Mouse (Mus musculus): Measurements from ENCODE around the gene Enpp3. TPM values are rescaled to one million over a fixed set of nuclear protein-coding genes. Genes with fewer than 3 reads are reported as not detected.
A peak's percentile ranks its signal among the peaks of the same experiment; 100 is the strongest.
"Not testable (repeated sequence)": the region's sequence is repeated elsewhere in the genome, so short reads cannot be mapped to it uniquely, and the experiment has no call there.

The Enpp3 gene
- polyA plus RNA-seq, 1 experiment, result 0.28 TPM

DNA sequence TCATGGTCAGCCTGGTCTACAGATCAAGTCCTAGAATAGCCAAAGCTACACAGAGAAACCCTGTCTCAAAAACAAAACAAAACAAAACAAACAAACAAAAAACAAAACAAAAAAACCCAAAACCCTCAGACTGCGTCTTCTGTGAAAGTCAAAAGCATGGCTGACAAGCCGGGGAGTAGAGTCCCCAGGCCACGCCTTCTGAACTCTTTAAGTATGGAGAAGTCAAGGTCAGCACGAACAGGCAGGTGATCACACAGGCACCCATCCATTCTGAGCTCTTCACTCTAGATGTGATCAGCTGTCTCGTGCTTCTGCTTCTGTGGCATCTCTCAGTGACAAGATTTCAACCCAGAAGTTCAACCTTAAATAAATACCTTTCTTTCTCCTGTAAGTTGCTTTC is 35.9 kb downstream of the Enpp3 start:
- H3K4me3 ChIP-seq (ENCODE audit: extremely low read depth, insufficient read depth, insufficient read length), result no peak overlapping the region
- no peaks in the 10 kb centered on the region for H3K36me3 ChIP-seq (ENCODE audit: control insufficient read depth, insufficient read depth, low read length)
- WGBS, result 89% methylated on average over 5 of the region's 5 CpGs
- DNase-seq (ENCODE audit: low read depth in 1 of 2, low spot score in 2 of 2), result no peak
- H3K4me1 ChIP-seq (ENCODE audit: control insufficient read depth, insufficient read depth, insufficient read length), result no peaks in the 10 kb centered on the region; the same call in 1 of the 2 replicates
- H3K27me3 ChIP-seq (ENCODE audit: control insufficient read depth, insufficient read depth, low read length), result no peaks in the 10 kb centered on the region
- no peak overlapping the region for H3K27ac ChIP-seq (ENCODE audit: insufficient read depth, low read length)
- no peak for TF ChIP-seq POLR2A (IDR thresholded peaks at IDR 0.05; ENCODE audit: low read depth, low read length)
- no peak for TF ChIP-seq CTCF (IDR thresholded peaks at IDR 0.05; ENCODE audit: extremely low read depth, insufficient read depth, insufficient read length, insufficient replicate concordance)

DNA sequence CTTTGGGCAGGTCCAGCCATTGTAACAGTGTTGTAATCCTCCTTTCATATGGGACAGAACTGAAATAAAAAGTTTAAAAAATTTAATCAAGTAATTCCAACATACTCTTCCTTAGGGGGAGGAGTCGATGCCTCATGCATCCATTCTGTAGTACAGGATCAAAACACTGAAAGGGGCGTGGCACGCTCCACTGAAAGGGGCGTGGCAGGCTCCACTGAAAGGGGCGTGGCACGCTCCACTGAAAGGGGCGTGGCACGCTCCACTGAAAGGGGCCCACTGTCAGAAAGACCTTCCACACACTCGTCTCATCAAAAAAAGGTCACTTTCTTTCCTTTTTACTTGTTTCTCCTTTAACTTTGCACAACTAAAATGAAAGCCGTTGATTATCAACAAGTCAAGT is 36.7 kb downstream of the Enpp3 start:
- Histone ChIP-seq H3K27ac (ENCODE audit: insufficient read depth, low read length) (no peak overlapping the region), H3K27me3 (ENCODE audit: control insufficient read depth, insufficient read depth, low read length) (no peaks in the 10 kb centered on the region), H3K36me3 (ENCODE audit: control insufficient read depth, insufficient read depth, low read length) (no peaks in the 10 kb centered on the region), H3K4me1 (ENCODE audit: control insufficient read depth, insufficient read depth, insufficient read length) (no peaks in the 10 kb centered on the region; the same call in 1 of the 2 replicates), H3K4me3 (ENCODE audit: extremely low read depth, insufficient read depth, insufficient read length) (no peak overlapping the region)
- WGBS, result 90% methylated on average over 10 of the region's 10 CpGs
- DNase-seq (ENCODE audit: low read depth in 1 of 2, low spot score in 2 of 2), result no peak
- no peak for TF ChIP-seq POLR2A (IDR thresholded peaks at IDR 0.05; ENCODE audit: low read depth, low read length)
- TF ChIP-seq CTCF (IDR thresholded peaks at IDR 0.05; ENCODE audit: extremely low read depth, insufficient read depth, insufficient read length, insufficient replicate concordance), result no peak

DNA sequence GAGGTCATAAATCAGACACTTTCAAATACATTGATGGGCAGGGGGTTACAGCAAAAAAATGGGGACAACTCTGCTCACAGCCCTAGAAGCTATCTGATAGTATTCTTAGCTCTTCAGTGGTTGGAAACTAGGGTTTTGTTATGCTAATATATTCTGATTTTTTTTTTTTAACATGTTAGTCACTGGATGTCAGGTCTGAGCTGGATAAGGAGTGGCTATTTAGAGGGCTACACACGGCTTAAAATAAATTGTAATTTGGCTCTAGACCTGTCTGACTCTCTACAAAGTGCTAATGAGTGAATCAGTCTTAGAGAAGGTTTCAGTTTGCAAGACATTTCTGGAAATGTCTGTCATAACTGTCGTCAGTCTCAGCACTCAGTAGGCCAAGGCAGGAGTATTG is 37.5 kb downstream of the Enpp3 start:
- 76% methylated on average over 2 of the region's 2 CpGs for WGBS
- no peaks in the 10 kb centered on the region for H3K36me3 ChIP-seq (ENCODE audit: control insufficient read depth, insufficient read depth, low read length)
- no peaks in the 10 kb centered on the region for H3K27me3 ChIP-seq (ENCODE audit: control insufficient read depth, insufficient read depth, low read length)
- no peak overlapping the region for H3K4me3 ChIP-seq (ENCODE audit: extremely low read depth, insufficient read depth, insufficient read length)
- no peaks in the 10 kb centered on the region for H3K4me1 ChIP-seq (ENCODE audit: control insufficient read depth, insufficient read depth, insufficient read length)
- no peak for DNase-seq (ENCODE audit: low read depth in 1 of 2, low spot score in 2 of 2)
- TF ChIP-seq POLR2A (IDR thresholded peaks at IDR 0.05; ENCODE audit: low read depth, low read length), result no peak
- TF ChIP-seq CTCF (IDR thresholded peaks at IDR 0.05; ENCODE audit: extremely low read depth, insufficient read depth, insufficient read length, insufficient replicate concordance), result no peak
- H3K27ac ChIP-seq (ENCODE audit: insufficient read depth, low read length), result no peak overlapping the region

DNA sequence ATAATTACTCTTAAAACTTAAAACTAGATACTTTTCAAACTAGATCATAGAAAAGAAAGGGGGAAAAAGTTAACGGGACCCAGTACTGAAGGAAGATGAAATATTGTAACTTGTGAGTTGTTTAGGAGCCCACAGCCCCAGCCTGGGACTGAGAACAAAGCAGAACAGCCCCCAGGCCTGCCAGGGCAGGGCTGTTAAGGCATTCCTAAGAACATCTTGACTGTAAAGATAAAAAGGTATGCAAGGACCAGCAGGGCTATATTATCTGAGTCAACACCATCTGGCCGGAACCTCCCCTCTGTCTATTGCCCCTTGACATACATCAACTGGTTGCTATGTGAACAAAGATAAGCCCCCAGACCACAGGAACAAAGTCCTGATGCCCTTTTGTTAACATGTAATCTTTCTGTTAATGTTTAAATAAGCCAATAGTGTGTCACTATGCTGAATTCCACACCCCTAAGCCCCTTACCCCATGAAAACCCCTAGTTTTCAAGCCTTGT is 39.8 kb downstream of the Enpp3 start:
- H3K27ac ChIP-seq (ENCODE audit: insufficient read depth, low read length); H3K36me3 ChIP-seq (ENCODE audit: control insufficient read depth, insufficient read depth, low read length); H3K4me3 ChIP-seq (ENCODE audit: extremely low read depth, insufficient read depth, insufficient read length); DNase-seq (ENCODE audit: low read depth in 1 of 2, low spot score in 2 of 2); H3K27me3 ChIP-seq (ENCODE audit: control insufficient read depth, insufficient read depth, low read length); H3K4me1 ChIP-seq (ENCODE audit: control insufficient read depth, insufficient read depth, insufficient read length): not testable (repeated sequence)
- WGBS, result 93% methylated on average over 2 of the region's 2 CpGs

GRCm38 (mm10) chr10:24801796-24802195 is 40.8 kb downstream of the Enpp3 start:
- Histone ChIP-seq H3K27me3 (ENCODE audit: control insufficient read depth, insufficient read depth, low read length) (no peaks in the 10 kb centered on the region), H3K27ac (ENCODE audit: insufficient read depth, low read length) (no peak overlapping the region), H3K36me3 (ENCODE audit: control insufficient read depth, insufficient read depth, low read length) (no peaks in the 10 kb centered on the region), H3K4me3 (ENCODE audit: extremely low read depth, insufficient read depth, insufficient read length) (no peak overlapping the region), H3K4me1 (ENCODE audit: control insufficient read depth, insufficient read depth, insufficient read length) (no peaks in the 10 kb centered on the region)
- WGBS, result 94% methylated on average over 2 of the region's 2 CpGs
- TF ChIP-seq CTCF (IDR thresholded peaks at IDR 0.05; ENCODE audit: extremely low read depth, insufficient read depth, insufficient read length, insufficient replicate concordance), result no peak
- no peak for TF ChIP-seq POLR2A (IDR thresholded peaks at IDR 0.05; ENCODE audit: low read depth, low read length)
- no peak for DNase-seq (ENCODE audit: low read depth in 1 of 2, low spot score in 2 of 2)

DNA sequence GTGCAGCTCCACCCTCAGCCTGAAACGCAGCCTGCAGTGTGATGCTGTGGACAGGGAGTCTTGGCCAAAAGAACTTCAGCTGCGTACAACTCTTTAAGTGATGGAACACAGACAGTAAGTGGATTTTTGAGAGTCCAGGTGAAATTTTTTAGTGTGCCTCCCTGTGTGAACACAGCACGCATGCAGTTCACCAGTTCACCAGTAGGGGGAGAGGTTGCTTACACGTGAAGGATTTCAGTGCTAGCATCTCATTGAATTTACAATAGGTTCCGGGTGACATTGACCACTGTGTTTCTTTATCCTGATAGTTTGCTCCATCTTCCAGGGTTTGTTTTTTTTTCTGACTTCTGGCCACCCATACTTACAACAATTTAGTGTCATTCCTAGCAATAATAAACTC is 45.4 kb downstream of the Enpp3 start:
- Histone ChIP-seq H3K4me3 (ENCODE audit: extremely low read depth, insufficient read depth, insufficient read length) (no peak overlapping the region), H3K36me3 (ENCODE audit: control insufficient read depth, insufficient read depth, low read length) (no peaks in the 10 kb centered on the region), H3K27me3 (ENCODE audit: control insufficient read depth, insufficient read depth, low read length) (no peaks in the 10 kb centered on the region), H3K27ac (ENCODE audit: insufficient read depth, low read length) (no peak overlapping the region), H3K4me1 (ENCODE audit: control insufficient read depth, insufficient read depth, insufficient read length) (no peaks in the 10 kb centered on the region)
- 44% methylated on average over 5 of the region's 5 CpGs for WGBS
- peak; percentile 77; the same call in 1 of the 2 replicates for TF ChIP-seq CTCF (IDR thresholded peaks at IDR 0.05; ENCODE audit: extremely low read depth, insufficient read depth, insufficient read length, insufficient replicate concordance)
- TF ChIP-seq POLR2A (IDR thresholded peaks at IDR 0.05; ENCODE audit: low read depth, low read length), result no peak
- DNase-seq (ENCODE audit: low read depth in 1 of 2, low spot score in 2 of 2), result peak; percentile 35 to 67

DNA sequence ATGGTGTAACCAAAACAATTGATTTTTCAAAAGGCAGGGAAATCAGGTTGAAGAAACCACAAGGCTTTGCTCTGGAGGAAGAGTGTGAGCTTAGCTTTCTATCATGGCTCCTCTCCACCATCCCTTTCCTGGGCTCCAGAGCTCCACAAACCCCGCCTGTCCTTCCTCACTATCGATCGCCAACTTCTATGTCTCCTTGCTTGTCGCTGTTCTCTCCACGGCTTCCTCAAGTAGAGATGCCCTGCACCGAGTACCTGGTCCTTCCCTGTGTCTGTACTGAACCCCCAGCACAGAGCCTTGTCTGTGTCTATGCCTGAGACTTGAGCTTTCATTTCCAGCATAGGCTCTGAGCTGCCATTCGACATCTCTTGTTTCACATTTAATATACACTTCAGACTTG is 49.9 kb downstream of the Enpp3 start:
- H3K27me3 ChIP-seq (ENCODE audit: control insufficient read depth, insufficient read depth, low read length), result no peaks in the 10 kb centered on the region
- WGBS, result 82% methylated on average over 7 of the region's 7 CpGs
- no peaks in the 10 kb centered on the region for H3K4me1 ChIP-seq (ENCODE audit: control insufficient read depth, insufficient read depth, insufficient read length)
- TF ChIP-seq CTCF (IDR thresholded peaks at IDR 0.05; ENCODE audit: extremely low read depth, insufficient read depth, insufficient read length, insufficient replicate concordance) (no peak), POLR2A (IDR thresholded peaks at IDR 0.05; ENCODE audit: low read depth, low read length) (no peak)
- H3K27ac ChIP-seq (ENCODE audit: insufficient read depth, low read length), result no peak overlapping the region
- DNase-seq (ENCODE audit: low read depth in 1 of 2, low spot score in 2 of 2), result no peak
- H3K4me3 ChIP-seq (ENCODE audit: extremely low read depth, insufficient read depth, insufficient read length), result no peak overlapping the region
- no peaks in the 10 kb centered on the region for H3K36me3 ChIP-seq (ENCODE audit: control insufficient read depth, insufficient read depth, low read length)

Data from spleen, adult 2 months (tissue).